Mouse (Mus musculus) frontal cortex, adult 2 months (tissue): ENCODE data around the gene Fbn1. TPM values are rescaled to one million over a fixed set of nuclear protein-coding genes. Genes with fewer than 3 reads are reported as not detected.

Experiments used
- DNase-seq, 2 experiments: peaks; one replicate each; pipeline ENCODE4 v3.0.0; 2022; ENCODE audit warnings: low spot score in 1 of 2; ENCODE audit errors: extremely low spot score in 1 of 2
- polyA plus RNA-seq: library from polyadenylated mRNA; depleted of rRNA; stranded (reverse); fragments of >200 nt; gene quantifications from 2 replicates; pipeline ENCODE4 v1.2.3, GENCODE M21; 2012; rRNA removed

The Fbn1 gene
- polyA plus RNA-seq, 1 experiment: 1.7 TPM

DNA sequence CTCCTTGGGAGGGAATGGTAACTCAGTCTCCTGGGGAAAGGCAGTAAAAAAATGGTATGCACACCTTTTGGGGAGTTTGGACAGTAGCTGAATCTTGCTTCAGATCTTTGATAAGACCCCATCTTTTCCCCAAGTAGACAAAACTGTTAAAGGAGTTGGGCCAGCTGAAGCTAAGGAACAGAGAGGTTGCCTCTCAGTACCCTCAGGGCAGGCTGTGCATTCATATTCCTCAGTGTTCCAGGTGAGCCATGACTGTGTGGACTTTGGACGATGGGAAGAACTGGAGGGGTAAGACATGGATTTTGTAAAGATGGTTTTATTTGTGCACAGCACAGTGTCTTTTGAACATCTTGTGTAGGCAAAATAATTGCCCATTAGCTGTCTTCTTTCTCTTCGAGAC is 247.5 kb downstream of the Fbn1 start:
- no peak for DNase-seq

DNA sequence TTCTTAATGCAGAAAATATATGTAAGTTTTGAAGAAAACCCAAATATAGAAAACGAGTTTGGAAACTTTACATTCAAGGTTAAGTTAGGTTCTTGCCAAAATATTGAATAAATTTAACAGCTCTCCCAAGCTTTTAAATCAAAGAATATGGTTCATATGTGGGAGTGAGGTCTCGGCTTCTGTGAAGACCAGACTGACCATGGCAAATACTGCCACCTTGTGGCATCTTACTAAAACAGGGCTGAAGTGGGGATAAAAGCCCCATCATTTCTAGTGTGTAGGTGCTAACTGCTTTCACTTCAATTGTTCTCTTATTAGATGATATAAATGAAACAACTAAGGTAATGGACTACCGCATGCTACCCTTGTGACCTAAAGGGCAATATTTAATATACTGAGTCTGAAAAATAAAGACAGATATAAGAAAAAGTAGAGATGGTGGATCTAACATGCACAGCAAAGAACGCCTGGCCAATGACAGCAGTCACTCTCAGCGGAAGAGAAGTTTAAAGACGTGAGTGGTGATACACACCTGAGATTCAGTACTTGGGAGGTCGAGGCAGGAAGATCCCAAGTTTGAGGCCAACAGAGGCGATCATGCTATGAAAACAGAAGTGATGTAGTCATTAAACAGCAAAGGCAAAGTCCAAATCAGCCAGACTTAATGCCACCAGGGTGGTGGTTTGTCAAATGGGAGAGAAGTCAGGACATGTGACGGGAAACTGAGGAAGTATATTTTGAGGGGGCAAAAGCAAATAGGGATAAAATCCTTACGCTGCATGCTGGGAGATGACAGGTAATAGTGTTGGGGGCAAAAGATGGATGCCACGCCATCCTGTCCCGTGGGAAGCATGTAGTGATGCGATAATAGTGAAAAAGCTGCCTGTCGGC is 248.3 kb downstream of the Fbn1 start:
- peak in 1 of 2 experiments; percentile 48 for DNase-seq

DNA sequence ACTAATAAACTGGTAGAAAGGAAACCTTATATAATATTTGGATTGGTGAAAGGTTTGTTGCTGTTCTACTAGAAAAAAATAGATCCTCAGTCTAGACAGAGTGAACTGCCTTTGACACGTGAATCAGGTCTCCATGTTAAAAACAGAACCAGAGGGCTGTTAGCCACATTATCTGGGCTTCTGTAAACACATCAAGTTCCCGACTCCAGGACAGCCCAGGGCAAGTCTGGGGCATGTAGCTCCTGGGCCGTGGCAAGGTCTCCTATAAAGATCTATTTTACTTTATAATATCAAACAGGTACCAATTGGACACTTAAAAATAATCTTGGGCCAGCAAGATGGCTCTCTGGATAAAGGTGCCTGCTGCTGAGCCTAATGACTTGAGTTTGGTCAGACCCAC is 251.9 kb downstream of the Fbn1 start:
- no peak for DNase-seq

DNA sequence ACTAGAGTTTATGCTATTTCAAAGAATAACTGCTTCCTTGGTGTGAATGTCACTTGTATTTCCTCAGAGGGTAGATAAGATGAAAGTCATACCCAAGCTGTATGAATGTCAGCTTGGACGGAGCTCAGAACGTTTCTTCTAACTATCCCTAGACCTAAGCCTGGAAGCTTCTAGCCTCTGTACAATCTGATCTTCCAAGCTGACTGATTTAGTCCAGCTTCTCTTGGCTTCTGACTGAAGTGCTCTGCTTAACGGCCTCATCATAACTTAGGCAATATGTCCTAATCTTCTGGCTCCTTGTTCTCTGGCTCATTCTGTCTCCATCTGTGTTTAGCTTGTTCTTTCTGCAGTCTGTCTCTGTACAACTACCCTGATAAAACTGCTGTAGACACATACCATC is 253.2 kb downstream of the Fbn1 start:
- DNase-seq: no peak

GRCm38 (mm10) chr2:125253699-125254098 is 254.1 kb downstream of the Fbn1 start:
- DNase-seq: no peak

- DNase-seq: peak; percentile 14 to 66
Observed at GRCm38 (mm10) chr2:125252275-125252674, 255.5 kb downstream of the Fbn1 start.

DNA sequence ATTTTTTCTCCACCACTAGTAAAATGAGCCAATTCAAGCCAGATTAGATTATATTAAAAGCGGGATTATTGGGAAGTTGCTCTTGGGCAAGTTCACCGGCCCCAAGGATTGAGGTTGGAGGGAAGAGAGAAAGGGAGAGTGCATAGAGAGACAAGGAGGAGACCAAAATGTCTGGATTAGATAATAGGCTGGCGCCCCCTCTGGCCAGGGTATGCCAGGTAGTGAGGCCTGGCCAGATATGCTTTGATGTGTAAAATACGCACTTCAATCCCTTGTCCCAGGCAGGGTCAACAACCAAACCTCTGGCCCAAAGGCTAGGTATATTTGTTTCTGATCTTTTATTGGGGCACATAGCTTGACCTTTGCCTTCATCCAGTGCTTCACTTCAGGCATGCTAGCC is 256.0 kb downstream of the Fbn1 start:
- DNase-seq: no peak

Other genes with a start within 250 kb of the Fbn1 start
- 0.04 and 0.13 TPM in 2 replicates for gene Gm9913, start 2.9 kb downstream of the Fbn1 start, polyA plus RNA-seq
- gene Cep152, start 117.1 kb upstream of the Fbn1 start, polyA plus RNA-seq: 1.8 and 2.2 TPM in 2 replicates
- 174 and 188 TPM in 2 replicates for gene Eid1, start 165.1 kb upstream of the Fbn1 start, polyA plus RNA-seq
- 4.8 and 5.0 TPM in 2 replicates for gene Shc4, start 216.2 kb upstream of the Fbn1 start, polyA plus RNA-seq